Comparison of ENCODE assay signal across 8 mouse cellular contexts in the genomic region with DNA sequence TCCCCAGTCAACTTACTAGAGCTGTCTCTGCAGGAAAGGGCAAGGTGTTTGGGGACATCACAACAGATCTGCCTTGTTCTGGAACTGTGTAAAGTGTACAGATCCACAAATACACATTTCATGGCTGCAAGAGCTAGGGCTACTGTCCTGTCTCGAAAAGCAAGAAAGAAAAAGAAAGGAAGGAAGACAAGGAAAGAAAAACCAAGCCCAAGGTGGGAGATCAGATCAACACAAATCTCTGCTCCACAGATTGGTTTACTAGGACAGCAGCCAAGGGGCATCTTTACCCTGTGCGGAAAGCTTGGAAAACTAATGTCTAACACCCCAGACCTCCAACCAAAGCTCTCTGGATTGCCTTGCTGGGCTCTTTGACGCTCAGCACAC. TPM values are rescaled to one million over a fixed set of nuclear protein-coding genes. Genes with fewer than 3 reads are reported as not detected.
A peak's percentile ranks its signal among the peaks of the same experiment; 100 is the strongest.
DNase-seq lines count a peak whose midpoint lies in the region; ATAC-seq and TF ChIP-seq lines count a peak whose summit lies in the region.

No protein-coding gene starts in this region.

- H3K4me2 ChIP-seq in forebrain, embryonic 15.5 days (replicated peaks), result peak overlapping the region; percentile 49; the same call in 1 of the 2 replicates
- H3K4me2 ChIP-seq in liver, embryonic 15.5 days, result peak overlapping the region; percentile 87

- H3K79me2 ChIP-seq in C2C12 (ENCODE audit: control insufficient read depth, insufficient read depth), result peaks cover 33% of the 10 kb centered on the region

- peak overlapping the region; percentile 63 for H3ac ChIP-seq in C2C12 (ENCODE audit: control insufficient read depth, insufficient read length, low read depth)

- no peak for DNase-seq in gastrocnemius, adult 2 months
- DNase-seq in gastrocnemius, adult 8-10 months (ENCODE audit: low spot score in 2 of 2), result no peak
- DNase-seq in yolk sac, embryonic 10.5 days (ENCODE audit: low spot score), result no peak
- DNase-seq in layer of hippocampus, adult 18-20 months (ENCODE audit: low spot score in 2 of 2), result no peak
- DNase-seq in right cerebral cortex, postnatal 10 days (ENCODE audit: low spot score in 2 of 2), result no peak

- H3K4me3 ChIP-seq in gastrocnemius, adult 2 months, result peak overlapping the region; percentile 76
- peak overlapping the region; percentile 29 for H3K4me3 ChIP-seq in C2C12 (ENCODE audit: insufficient read depth, poor library complexity, severe bottlenecking)
- no peak overlapping the region for H3K4me3 ChIP-seq in forebrain, embryonic 15.5 days
- peak overlapping the region; percentile 60 for H3K4me3 ChIP-seq in liver, embryonic 15.5 days (replicated peaks)

- 58% methylated on average over 3 of the region's 3 CpGs for WGBS in forebrain, embryonic 15.5 days
- 34% methylated on average over 3 of the region's 3 CpGs for WGBS in liver, embryonic 15.5 days (ENCODE audit: insufficient replicate concordance)

- peaks cover 15% of the 10 kb centered on the region for H3K36me3 ChIP-seq in C2C12 (ENCODE audit: control insufficient read depth, insufficient read depth)
- no peaks in the 10 kb centered on the region for H3K36me3 ChIP-seq in forebrain, embryonic 15.5 days
- peaks cover 20% of the 10 kb centered on the region for H3K36me3 ChIP-seq in liver, embryonic 15.5 days (replicated peaks)

- no peak overlapping the region for H3K9ac ChIP-seq in forebrain, embryonic 15.5 days (replicated peaks)
- peak overlapping the region; percentile 51; the same call in 1 of the 2 replicates for H3K9ac ChIP-seq in liver, embryonic 15.5 days

- peaks cover 34% of the 10 kb centered on the region for H3K4me1 ChIP-seq in forebrain, embryonic 15.5 days
- H3K4me1 ChIP-seq in liver, embryonic 15.5 days (replicated peaks), result peaks cover 77% of the 10 kb centered on the region

- ATAC-seq in forebrain, embryonic 15.5 days (replicated peaks), result no peak
- no peak for ATAC-seq in liver, embryonic 15.5 days (ENCODE audit: insufficient read depth)

- peaks cover 23% of the 10 kb centered on the region for H3K79me3 ChIP-seq in C2C12 (ENCODE audit: low read depth)

- H3K27ac ChIP-seq in gastrocnemius, adult 2 months, result peak overlapping the region; percentile 92
- no peak overlapping the region for H3K27ac ChIP-seq in forebrain, embryonic 15.5 days (replicated peaks)
- peak overlapping the region; percentile 84 for H3K27ac ChIP-seq in liver, embryonic 15.5 days (replicated peaks)

- intact Hi-C loops in gastrocnemius, adult 2 months (cut with DNase I), result no loop called here

- no peaks in the 10 kb centered on the region for H3K27me3 ChIP-seq in C2C12 (ENCODE audit: control insufficient read depth, insufficient read depth, insufficient read length)
- H3K27me3 ChIP-seq in forebrain, embryonic 15.5 days, result no peaks in the 10 kb centered on the region
- H3K27me3 ChIP-seq in liver, embryonic 15.5 days, result no peaks in the 10 kb centered on the region

- no peak for TF ChIP-seq CTCF in gastrocnemius, adult 2 months (IDR thresholded peaks at IDR 0.05)
- no peak for TF ChIP-seq CTCF in C2C12 (IDR thresholded peaks at IDR 0.05; ENCODE audit: control insufficient read depth, insufficient read depth, insufficient read length)

- H3K9me3 ChIP-seq in forebrain, embryonic 15.5 days, result no peaks in the 10 kb centered on the region
- no peaks in the 10 kb centered on the region for H3K9me3 ChIP-seq in liver, embryonic 15.5 days (replicated peaks)

TF ChIP-seq in C2C12, 6 proteins besides CTCF, POLR2A, EP300 and RAD21:
- no peak for TF ChIP-seq CEBPB (IDR thresholded peaks at IDR 0.05; ENCODE audit: low read depth)
- no peak for TF ChIP-seq FOSL1 (IDR thresholded peaks at IDR 0.05; ENCODE audit: insufficient read depth, low read length, poor library complexity, severe bottlenecking)
- no peak for TF ChIP-seq MAX (IDR thresholded peaks at IDR 0.05)
- no peak for TF ChIP-seq MYOG (IDR thresholded peaks at IDR 0.05; ENCODE audit: control insufficient read depth, extremely low read depth, insufficient read length)
- TF ChIP-seq MYOD1 (IDR thresholded peaks at IDR 0.05; ENCODE audit: control insufficient read depth, insufficient read length, low read depth), result no peak
- TF ChIP-seq USF1 (IDR thresholded peaks at IDR 0.05; ENCODE audit: low read depth), result no peak
TF ChIP-seq in C2C12: peak in this region for 0.

RNA-seq across cellular contexts. Expression of gene Srebf1, which starts 0.3 kb away (rescaled TPM):
- total RNA-seq in gastrocnemius, adult 2 months (2021), result 10 to 100 TPM; 27.5 to 43.4 TPM
- total RNA-seq in gastrocnemius, adult 8-10 months (2022), result 10 to 100 TPM; 35.4 to 57.5 (median 43.5) TPM
- polyA plus RNA-seq in C2C12 (2012; fragmentation: generic; extraction: Trizol), result 64.1 TPM
- polyA plus RNA-seq in forebrain, embryonic 15.5 days (2015; fragmentation: Nextera tagmentation; extraction: Ambion mirVana), result 48.2 and 52.7 TPM in 2 replicates
- polyA plus RNA-seq in liver, embryonic 15.5 days (2015; fragmentation: Nextera tagmentation; extraction: Ambion mirVana), result 53.5 and 60.6 TPM in 2 replicates
- 10 to 100 TPM; 73.9 to 80.4 TPM for total RNA-seq in layer of hippocampus, adult 18-20 months (2021)
